Mouse (Mus musculus) erythroblast, adult 5-6 weeks (primary cell): ENCODE measurements around the gene T2. TPM values are rescaled to one million over a fixed set of nuclear protein-coding genes. Genes with fewer than 3 reads are reported as not detected.

Experiments used
- ATAC-seq: replicated peaks from 2 replicates; pipeline ENCODE4 v1.8.0; 2016; ENCODE audit warnings: moderate number of reproducible peaks, mild to moderate bottlenecking, moderate TSS enrichment, inconsistent platforms; ENCODE audit not compliant: poor library complexity, low FRiP score, severe bottlenecking
- total RNA-seq, 2 experiments: library from RNA; stranded (forward) in 1 of 2; stranded (reverse) in 1 of 2; fragments of 150-400 nt in 1 of 2; fragments of 200-764, 138-1000 nt in 1 of 2; gene quantifications; 2 replicates each; pipeline versions ENCODE4 v1.2.3 to v1.2.4; 2015 to 2017; ENCODE audit warnings: low replicate concordance in 2 of 2

The T2 gene
- total RNA-seq, 2 experiments from 2014 or later, result not detected

DNA sequence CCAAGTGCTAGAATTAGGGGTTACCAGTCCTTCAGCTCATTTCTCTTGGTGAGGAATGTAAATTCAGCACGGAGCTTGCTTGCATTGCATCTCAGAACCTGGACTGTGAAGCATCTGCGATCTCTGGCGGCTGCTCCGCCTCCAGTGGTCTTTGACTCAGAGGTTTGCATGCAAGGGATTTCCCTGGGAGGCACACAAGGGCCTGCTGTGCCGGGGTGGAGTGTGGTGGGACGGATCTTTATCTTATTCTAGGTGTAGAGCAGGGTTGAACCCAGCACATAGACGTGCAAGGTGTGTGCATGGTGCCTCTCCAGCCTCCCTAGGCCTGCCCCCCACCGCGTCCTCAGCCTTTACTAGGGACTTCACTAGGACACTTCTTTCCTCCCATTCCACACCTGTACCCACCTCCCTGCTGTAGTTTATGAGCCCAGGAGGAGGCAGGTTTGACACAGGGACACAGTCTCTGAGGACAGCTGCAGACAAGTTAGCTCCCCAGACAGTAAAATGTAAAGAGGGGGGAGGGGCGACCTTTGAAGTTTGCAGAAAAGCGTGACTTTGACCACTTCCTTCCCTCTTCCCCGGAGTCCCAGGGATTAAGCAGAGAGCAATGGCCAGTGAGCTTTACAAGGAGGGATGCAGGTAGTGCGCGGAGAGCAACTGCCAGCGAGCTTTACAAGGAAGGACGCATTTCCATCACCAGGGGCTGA, 53.0 kb downstream of the T2 start:
- no peak for ATAC-seq

DNA sequence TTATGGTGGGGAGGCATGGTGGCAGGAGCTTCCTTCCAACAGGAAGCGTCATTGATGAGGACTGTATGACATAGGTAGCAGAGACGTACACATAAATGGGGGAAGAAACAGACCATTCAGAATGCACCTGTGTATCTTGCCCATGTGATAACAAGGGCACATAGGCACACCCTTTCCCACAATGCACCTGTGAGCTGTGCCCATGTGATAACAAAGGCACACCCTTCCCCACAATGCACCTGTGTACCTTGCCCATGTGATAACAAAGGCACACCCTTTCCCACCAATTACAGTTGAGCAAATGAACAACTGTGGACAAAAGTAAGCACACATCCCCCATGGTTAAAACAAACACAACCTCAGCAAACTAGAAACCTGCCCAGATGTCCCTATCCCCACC, 54.5 kb downstream of the T2 start:
- no peak for ATAC-seq

DNA sequence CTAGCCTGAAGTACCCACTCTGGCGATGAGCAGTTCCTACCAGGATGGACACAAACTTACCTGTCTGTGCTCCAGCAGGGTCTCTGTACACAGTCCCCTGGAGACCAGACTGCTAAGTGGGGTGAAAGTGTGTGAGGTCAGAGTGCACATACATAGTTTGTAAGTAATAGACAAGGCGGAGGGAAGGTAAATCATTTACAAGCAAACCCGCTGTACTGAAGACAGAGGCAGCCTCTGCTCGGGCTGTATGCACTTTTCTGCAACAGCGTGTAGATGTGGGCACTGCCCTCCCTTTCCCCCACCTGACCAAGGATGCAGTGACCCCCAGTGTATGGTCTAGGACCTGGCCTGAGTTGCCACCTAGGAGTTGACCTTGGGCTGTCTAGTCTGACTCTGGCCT, 57.9 kb downstream of the T2 start:
- ATAC-seq, result no peak

DNA sequence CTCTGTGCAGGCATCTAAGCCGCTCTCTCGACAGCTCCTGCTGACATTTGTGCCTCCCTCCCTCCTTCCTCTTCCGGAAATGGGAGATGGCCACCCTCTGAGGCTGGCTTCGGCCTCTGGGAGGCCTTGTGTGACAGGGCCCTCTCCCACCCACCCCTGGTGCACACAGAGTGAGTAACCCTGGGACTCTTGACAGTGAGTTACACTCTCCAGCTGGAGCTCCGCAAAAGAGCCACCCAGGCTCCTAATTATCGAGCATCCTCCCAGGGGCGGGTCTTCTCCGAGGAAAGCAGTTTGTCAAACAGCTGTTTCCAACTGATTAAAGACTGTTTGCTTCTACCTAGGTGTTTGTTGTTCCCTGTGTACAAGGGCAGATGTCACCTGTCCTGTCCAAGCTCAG, 59.7 kb downstream of the T2 start:
- no peak for ATAC-seq

DNA sequence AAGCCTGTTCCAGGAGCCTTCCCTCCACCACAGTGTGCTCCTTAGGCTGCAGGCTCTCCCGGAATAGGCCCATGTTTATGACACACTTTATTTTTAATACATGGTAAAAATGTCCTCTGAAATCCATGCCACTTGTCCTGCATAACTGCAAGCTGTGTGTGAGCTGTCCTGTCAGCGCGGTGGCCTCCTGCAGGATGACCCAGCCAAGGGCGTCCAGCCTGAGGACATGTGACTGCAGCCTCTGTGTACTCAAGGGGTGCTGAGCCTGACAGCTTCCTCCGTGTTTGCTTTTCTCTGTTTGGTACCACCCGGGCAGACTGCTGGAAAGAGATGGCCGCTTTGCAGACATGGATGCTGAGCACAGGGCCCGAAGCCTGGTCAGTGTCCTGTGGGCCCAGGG, 61.1 kb downstream of the T2 start:
- ATAC-seq, result no peak

DNA sequence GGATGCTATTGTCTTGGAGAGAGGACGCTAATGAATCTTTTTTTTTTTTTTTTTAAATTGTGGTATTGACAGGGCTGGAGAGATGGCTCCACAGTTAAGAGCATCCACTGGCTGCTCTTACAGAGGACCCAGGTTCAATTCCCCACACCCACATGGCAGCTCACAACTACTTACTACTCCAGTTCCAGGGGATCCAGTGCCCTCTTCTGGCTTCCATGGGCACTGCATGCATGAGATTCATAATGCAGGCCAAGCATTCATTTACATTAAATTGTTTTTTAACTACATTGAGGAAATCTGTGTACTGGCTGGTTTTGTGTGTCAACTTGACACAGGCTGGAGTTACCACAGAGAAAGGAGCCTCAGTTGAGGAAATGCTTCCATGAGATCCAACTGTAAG, 64.9 kb downstream of the T2 start:
- no peak for ATAC-seq

DNA sequence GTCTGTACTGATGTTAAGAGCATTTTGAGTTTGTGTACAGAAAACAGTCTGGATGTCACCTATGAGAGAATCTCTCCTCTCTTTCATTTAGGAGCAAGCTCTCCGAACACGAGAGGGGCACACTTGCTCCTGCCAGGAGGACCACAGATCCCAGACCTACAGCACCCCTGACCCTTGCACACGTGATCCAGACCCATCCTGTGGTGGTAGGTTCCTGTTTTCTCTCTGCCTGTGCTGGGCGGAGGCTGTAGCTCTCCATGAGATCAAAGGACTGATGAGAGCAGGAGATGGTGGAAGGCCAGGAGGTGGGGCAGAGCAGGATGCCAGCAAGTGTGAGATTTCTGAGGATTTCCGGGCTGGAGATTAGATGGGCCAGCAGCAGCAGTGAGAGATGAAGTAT, 65.7 kb downstream of the T2 start:
- ATAC-seq, result no peak

DNA sequence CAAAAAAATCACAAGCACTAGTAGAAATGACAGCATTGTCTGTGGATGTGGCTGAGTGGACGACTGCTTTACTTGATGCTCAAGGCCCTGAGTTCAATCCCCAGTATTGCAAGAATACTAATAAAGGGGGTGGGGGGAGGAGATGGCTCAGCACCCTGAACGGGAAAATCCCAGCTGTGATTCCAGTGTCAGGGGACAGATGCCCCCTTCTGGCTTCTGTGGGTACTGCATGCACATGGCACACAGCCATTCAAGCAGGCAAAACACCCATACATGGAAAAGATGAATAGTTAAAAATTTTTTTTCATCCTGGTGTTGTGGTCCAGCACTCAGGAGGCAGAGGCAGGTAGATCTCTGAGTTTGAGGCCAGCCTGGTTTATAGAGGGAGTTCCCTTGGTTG, 67.5 kb downstream of the T2 start:
- ATAC-seq, result no peak

DNA sequence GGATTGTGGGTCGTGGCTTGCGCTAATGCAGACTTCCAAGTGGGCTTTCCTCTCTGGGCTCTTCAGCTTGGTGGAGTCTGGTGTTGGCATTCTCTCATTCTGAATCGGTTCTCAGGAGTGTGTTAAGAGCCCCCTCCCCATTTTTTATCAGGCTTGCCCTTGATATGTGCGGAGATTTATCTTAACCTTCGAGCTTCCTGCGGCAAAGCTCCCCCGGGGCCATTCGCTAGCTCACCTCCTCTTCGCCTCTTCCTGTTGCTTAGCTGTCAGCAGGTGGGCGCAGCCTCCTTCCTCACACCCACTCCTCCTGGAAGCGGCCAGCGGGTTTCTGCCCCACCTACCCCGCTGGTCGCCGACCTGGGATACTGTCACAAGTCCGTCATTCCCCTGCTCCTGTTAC, 73.6 kb downstream of the T2 start:
- no peak for ATAC-seq

DNA sequence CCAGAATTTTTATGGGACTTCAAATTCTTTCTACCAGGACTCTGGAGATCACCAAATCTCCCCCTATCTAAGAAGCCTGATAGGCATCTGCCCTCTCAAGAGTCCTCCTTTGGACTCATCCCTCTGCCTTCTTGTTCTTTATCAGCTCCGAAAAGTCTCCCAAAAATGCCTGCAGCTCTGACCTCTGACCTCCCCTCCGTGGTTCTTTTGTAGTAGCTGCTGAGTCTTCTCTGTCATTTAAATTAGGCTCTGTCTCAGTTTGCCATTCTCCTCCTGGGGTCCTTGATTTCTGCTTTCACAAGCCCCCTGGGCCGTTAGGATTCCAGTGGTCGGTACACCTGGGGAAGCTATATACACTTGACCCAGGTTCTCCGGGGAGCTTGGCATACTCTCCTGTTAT, 74.1 kb downstream of the T2 start:
- no peak for ATAC-seq

DNA sequence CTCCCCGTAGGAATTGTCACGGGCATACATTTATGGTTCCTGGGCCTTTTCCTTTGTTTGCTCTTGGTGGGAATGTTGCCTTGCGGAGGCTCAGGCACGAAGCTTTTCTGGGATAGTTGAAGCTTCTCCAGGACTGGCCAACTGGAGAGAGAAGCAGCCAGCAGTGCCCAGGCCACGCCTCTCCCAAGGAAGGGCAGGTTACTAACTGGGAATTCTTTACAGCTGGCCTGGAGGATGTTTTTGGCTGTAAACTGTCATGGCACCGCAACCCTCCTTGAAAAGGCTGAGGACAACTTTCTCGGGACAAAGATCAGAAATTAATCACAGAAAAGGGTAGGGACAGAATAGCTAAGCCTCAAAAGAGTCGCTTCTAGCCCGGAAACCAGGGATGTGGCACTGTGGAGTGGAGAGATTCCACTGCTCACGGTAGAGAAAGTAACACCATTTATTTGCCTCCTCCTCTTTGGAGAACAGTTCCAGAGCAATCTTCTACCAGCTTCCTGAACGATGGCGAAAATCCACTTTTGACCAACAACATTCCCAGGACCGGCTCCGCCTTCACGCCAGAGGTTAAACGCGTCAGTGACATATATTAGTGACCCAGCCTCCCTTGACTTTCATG, 76.5 kb downstream of the T2 start:
- ATAC-seq, result no peak

DNA sequence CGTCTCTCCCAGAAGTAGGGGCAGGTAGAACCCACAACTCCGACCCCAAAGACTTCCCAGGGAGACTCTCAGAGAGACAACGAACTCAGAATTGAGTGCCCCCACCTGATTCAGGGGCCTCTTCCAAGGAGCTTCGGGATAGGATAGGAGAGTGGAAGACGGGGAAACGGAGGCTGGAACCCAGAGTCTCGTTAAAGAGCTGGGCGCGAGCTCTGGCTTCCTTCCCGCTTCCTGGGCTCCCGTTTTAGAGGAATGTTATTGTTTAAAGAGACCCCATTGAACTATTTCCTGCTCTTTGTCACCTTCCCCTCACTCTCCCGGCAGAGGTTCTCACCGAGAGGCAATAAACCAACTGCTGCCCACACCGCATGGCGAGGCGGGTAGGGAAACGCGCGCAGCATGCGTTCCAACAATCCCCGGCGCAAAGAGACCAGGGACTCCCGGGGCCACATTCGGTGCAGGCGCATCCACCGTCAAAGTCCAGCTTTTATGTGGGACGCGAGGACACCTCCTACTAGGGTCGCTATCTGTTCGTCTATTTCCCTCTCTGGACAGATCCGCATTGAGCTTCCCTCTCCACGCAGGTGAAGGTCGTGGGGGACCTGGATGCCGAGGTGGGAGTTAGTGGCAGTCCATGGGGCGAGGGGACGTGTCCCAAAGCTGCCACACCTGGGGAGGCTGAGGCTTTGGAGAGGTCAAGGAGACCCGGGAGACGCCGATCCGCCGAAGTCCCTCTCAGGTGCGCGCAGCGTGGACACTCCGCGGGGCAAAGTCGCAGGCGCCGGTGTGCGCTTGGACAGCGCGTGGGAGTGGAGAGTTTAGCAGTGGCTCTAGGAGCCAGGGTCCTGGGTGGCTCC, 77.6 kb downstream of the T2 start:
- ATAC-seq, result no peak

DNA sequence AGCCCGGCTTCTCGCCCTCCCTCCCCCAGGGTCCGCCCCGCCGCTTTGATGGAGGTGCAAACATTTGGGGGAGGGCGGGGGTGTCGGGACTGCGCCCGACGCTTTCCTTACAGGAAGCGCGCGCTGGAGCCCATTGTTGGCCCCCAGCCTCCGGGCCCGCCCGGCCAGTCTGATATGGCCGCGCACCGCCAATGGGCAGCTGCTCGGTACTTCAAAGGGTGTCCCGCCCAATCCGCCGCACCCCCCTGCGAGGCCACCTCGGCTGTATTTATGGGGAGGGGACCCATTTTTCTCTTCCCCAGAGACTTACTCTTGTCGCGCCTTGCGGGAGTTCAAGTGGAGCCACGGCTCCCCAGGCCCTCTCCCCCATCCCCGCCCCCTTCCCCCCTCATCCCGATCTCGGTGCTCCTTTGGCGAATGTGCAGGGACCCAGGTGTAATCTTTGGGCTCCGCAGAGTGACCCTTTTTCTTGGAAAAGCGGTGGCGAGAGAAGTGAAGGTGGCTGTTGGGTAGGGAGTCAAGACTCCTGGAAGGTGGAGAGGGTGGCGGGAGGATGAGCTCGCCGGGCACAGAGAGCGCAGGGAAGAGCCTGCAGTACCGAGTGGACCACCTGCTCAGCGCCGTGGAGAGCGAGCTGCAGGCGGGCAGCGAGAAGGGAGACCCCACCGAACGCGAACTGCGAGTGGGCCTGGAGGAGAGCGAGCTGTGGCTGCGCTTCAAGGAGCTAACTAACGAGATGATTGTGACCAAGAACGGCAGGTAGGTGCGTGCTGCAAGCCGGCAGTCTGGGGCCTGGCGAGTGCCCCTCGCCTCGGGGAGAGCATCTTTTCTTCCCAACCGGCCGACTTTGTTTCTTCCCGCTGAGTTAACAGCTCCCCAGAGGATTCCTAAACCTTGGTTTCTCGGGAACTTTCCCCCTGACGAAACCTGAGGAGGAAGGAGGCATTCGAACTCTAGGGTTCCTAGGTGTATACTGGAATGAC, 78.5 kb downstream of the T2 start, which contains the start of gene T:
Gene T (plus strand): TSS at position 446 of the 983 bp plus-strand sequence.
- no peak for ATAC-seq

DNA sequence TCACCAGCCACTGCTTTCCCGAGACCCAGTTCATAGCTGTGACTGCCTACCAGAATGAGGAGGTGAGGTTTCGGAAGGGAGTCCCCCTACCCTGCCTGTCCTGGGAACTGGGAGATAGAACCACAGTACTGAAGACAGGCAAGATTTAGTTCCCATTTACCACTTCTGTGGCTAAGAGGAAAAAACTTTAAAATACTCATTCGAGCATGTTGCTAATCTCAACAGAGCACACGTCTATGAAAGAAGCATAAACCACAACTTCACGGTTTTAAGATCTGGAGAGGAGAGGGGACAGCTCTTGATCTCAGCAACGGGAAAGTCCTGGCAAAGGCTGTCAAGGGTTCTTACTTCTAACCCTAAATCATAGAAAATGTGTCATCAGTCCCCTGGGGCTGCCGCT, 80.4 kb downstream of the T2 start:
- no peak for ATAC-seq

DNA sequence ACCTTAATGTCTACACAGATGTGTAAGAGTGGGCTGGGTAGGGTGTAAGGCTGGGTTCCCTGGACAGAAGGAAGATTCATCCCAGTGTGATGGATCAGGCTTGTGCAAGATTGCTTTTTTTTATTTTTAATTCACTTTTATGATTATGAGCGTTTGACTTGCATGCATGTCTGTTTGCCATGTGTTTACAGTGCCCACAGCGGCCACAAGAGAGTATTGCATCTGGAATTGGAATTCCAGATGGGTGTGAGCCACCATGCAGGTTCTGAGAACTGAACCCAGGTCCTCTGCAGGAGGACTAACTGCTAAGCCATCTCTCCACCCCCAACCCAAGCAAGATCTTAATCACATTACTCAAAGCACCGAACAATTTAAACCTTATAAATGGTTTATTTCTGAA, 88.3 kb downstream of the T2 start:
- ATAC-seq, result no peak

DNA sequence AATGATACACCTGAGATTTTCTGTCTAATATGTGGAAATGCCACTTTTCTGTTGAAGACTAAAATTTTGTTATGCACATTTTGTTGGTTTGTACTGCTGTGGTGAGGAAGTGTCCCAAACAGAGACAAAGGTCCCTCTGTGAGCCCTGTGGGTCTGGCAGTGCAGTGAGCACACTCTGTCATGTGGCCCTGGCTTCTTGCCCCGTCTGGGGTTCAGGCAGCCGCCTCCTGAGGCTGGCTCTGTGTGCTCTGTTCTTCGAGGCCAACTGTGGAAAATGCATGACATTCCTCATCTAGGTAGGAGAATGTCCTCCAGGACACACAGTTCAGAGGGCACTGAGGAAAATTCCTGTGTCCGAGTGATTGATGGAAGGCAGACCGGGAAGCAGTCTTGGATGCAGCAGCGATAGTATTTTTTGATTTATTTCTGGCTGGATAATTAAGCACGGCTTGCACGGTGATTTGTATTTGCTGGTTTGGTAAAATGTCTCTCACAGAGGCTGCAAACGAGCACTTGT, 91.9 kb downstream of the T2 start:
- no peak for ATAC-seq

DNA sequence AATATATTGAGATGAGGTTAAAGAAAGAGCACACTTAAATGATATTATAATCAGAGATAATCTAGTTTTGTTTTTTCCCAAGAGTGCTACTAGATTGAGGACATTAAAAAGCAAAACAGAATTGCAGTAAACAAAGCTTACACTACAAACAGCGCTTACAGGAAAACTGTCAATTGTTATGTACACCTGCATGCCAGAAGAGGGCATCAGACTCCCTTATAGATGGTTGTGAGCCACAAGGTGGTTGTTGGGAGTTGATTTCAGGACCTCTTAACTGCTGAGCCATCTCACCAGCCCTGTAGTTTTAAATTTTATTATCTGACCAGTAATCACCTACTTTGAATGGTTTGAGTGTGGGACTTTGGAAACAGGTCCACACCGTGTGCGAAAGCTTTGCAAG, 92.5 kb downstream of the T2 start:
- no peak for ATAC-seq

DNA sequence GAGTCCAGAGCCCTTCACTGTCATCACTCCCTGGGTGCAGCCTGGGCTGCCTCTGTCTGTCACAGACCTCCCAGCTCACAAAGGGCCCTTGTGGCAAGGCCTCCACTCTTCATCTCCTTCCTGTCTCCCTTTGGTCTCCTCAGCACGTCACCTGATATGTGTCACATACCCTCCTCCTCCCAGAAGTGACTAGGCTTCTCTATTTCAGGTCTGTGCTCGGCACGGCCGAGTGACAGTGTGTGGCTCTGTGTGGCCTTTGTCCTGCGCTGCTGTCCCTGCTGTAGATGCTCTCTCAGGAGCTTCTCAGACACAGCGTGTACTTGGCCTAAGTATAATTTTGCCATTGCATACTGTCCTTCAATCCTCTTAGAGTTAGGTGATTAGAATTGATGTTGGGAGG, 99.4 kb downstream of the T2 start:
- ATAC-seq, result no peak

DNA sequence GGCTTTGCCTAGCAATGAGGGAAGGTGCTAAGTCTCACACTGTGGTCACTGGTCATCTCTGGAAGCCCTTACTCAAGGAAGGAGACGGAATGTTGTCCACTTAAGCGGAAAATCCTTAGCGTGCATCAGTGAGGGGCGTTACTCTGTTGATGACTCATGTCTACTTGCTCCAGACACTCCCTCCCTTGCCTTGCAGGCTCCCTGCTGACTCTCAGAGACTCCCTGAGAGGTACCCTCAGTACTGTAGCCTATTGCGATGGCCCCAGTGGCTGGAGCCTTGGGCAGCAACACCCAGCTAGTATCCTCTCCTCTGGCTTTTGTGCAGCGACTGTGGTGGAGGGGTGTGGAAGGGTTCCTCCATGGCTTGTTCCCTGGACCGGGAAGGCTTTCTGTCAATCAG, 99.8 kb downstream of the T2 start:
- no peak for ATAC-seq
